Mouse (Mus musculus) midbrain, embryonic 16.5 days (tissue): ENCODE data around the gene Gm17949. TPM values are rescaled to one million over a fixed set of nuclear protein-coding genes. Genes with fewer than 3 reads are reported as not detected.
A peak's percentile ranks its signal among the peaks of the same experiment; 100 is the strongest.

Source experiments
- ATAC-seq: fragments of 200-750 bp; cut with Nextera tagmentation; 2 replicates; pipeline ENCODE4 v1.8.0; 2017; ENCODE audit warnings: moderate TSS enrichment
- H3K27ac ChIP-seq: fragments of 300-500 bp; sonication (generic); 2 replicates; pipeline ENCODE4 v1.5.1; 2014; ENCODE audit warnings: mild to moderate bottlenecking, low read length, mixed read lengths
- H3K27me3 ChIP-seq: fragments of 300-500 bp; sonication (generic); 2 replicates; pipeline ENCODE4 v1.6.1; 2014; ENCODE audit warnings: low read depth, low read length, mixed read lengths; ENCODE audit not compliant: control insufficient read depth, insufficient read depth
- H3K36me3 ChIP-seq: fragments of 300-500 bp; sonication (generic); 2 replicates; pipeline ENCODE4 v1.6.1; 2014; ENCODE audit warnings: mild to moderate bottlenecking, low read length, moderate library complexity, mixed read lengths; ENCODE audit not compliant: control insufficient read depth, insufficient read depth
- H3K4me1 ChIP-seq: fragments of 300-500 bp; sonication (generic); 2 replicates; pipeline ENCODE4 v1.6.1; 2014; ENCODE audit warnings: mild to moderate bottlenecking, low read length, mixed read lengths; ENCODE audit not compliant: control insufficient read depth, insufficient read depth
- H3K4me2 ChIP-seq: fragments of 300-500 bp; sonication (generic); 2 replicates; pipeline ENCODE4 v1.6.1; 2014; ENCODE audit warnings: mild to moderate bottlenecking, low read length, mixed read lengths
- H3K4me3 ChIP-seq: fragments of 300-500 bp; sonication (generic); 2 replicates; pipeline ENCODE4 v1.5.1; 2014; ENCODE audit warnings: low read depth, mild to moderate bottlenecking, low read length, moderate library complexity, mixed read lengths
- H3K9ac ChIP-seq: fragments of 300-500 bp; sonication (generic); 2 replicates; pipeline ENCODE4 v1.6.1; 2014; ENCODE audit warnings: low read depth, low read length, mixed read lengths
- H3K9me3 ChIP-seq: fragments of 300-500 bp; sonication (generic); replicated peaks from 2 replicates; pipeline ENCODE4 v1.6.1; 2014; ENCODE audit warnings: mild to moderate bottlenecking, low read length, mixed read lengths; ENCODE audit not compliant: control insufficient read depth, poor library complexity, severe bottlenecking
- WGBS: fragments of 180-500 bp; shearing (Covaris S2); extraction: QIAGEN DNeasy Blood & Tissue Kit; methylation state at CpG from one replicate; pipeline ENCODE4 v1.1.7; 2014; 5-methylcytosine and 5-hydroxymethylcytosine counted together
- polyA plus RNA-seq: library from polyadenylated mRNA; unstranded; fragments of >200 nt; fragmentation: Nextera tagmentation; extraction: Ambion mirVana; gene quantifications from 2 replicates; pipeline ENCODE4 v1.2.1, GENCODE M21; 2015

Gm17949 gene
- polyA plus RNA-seq, 1 experiment from 2014 or later, result 0.41 TPM

DNA sequence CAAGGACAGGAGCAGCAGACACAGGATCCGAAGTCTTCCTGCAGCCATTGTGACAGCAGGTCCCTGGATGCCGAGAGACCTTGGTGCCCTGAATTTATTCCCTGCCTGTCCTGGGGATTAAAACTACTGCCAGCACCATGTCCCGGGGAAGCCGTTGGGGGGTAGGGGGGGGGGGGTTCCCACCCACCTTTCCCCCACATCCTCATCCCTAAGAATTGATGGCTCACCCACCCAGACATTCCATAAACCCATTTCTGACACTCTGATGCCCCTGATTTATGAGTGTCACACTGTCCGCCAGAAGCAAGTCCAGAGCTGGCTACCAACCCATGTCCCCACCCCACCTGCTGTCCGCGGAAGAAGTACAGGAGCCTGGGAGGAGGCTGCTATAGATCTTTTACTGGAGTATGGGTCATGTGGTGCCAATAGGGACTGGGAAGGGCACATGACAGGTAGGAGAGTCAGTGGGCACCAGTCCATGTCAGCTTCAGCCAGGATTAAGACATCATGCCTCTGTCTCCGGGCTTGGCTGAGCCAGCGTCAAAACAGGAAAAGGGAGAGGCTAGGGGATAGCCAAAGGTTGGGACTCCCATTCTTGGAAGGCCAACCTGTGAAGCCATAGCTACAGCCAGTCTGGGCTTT, 11.2 kb upstream of the Gm17949 start, which contains the start of gene Pspn:
TSS of gene Pspn (minus strand) at position 51 of the 642 bp plus-strand sequence.
- H3K4me2 ChIP-seq, result no peak within 1 kb of the TSS
- H3K9ac ChIP-seq, result no peak within 1 kb of the TSS
- H3K36me3 ChIP-seq, result peaks cover 25% of the 10 kb centered on the region
- ATAC-seq, result no peak
- H3K4me1 ChIP-seq, result peaks cover 7% of the 10 kb centered on the region
- no peak within 1 kb of the TSS for H3K4me3 ChIP-seq
- H3K9me3 ChIP-seq, result no peaks in the 10 kb centered on the region
- no peaks in the 10 kb centered on the region for H3K27me3 ChIP-seq
- 89% methylated on average over 9 of the region's 9 CpGs for WGBS
- H3K27ac ChIP-seq, result no peak within 1 kb of the TSS

DNA sequence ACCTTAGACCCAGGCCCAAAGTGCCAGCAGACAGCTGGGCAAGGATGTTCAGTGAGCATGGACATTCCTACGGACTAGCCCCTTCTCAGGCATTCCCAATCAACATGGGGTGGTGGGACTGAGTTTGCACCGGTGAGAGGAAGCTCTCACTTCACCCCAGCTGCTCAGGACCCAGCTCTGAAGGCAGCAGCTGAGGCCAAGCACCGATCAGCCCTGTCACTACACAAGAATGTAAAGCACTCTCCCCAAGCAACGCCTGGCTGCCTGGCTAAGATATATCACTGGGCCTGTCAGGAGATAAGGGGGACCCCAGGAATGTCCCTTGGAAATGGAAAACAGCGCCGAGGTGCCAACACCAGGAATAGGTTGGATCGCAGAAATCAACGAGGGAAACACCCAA, 10.0 kb upstream of the Gm17949 start:
- WGBS, result 80% methylated on average over 8 of the region's 8 CpGs
- no peak overlapping the region for H3K4me3 ChIP-seq
- H3K9me3 ChIP-seq, result no peaks in the 10 kb centered on the region
- no peak for ATAC-seq
- no peak overlapping the region for H3K27ac ChIP-seq
- peaks cover 7% of the 10 kb centered on the region for H3K4me1 ChIP-seq
- no peaks in the 10 kb centered on the region for H3K27me3 ChIP-seq
- H3K4me2 ChIP-seq, result no peak overlapping the region
- H3K9ac ChIP-seq, result no peak overlapping the region
- peaks cover 24% of the 10 kb centered on the region for H3K36me3 ChIP-seq

DNA sequence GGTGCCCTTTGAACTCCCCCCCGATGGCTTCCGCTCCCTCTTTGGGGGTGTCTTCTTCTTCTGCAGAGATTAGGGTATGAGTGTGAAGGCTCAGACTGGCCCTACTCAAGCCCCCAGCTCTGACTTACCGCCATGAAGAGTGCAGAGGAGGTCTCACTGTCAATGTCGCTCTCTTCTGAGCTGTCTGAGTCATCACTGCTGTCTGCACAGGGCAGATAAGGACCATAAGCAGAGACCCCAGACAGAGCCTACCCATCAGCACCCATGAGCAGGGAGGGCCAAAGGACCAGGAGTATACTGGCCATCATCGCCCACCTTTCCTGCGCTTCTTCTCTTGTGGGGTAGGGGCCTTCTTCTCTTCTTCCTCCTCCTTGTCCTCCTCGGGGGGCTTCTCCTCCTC, 7.3 kb upstream of the Gm17949 start:
- Histone ChIP-seq H3K4me2 (no peak overlapping the region), H3K9ac (no peak overlapping the region), H3K36me3 (peaks cover 33% of the 10 kb centered on the region), H3K27me3 (no peaks in the 10 kb centered on the region), H3K9me3 (no peaks in the 10 kb centered on the region), H3K4me1 (no peaks in the 10 kb centered on the region), H3K4me3 (no peak overlapping the region), H3K27ac (no peak overlapping the region)
- 98% methylated on average over 7 of the region's 7 CpGs for WGBS
- no peak for ATAC-seq

DNA sequence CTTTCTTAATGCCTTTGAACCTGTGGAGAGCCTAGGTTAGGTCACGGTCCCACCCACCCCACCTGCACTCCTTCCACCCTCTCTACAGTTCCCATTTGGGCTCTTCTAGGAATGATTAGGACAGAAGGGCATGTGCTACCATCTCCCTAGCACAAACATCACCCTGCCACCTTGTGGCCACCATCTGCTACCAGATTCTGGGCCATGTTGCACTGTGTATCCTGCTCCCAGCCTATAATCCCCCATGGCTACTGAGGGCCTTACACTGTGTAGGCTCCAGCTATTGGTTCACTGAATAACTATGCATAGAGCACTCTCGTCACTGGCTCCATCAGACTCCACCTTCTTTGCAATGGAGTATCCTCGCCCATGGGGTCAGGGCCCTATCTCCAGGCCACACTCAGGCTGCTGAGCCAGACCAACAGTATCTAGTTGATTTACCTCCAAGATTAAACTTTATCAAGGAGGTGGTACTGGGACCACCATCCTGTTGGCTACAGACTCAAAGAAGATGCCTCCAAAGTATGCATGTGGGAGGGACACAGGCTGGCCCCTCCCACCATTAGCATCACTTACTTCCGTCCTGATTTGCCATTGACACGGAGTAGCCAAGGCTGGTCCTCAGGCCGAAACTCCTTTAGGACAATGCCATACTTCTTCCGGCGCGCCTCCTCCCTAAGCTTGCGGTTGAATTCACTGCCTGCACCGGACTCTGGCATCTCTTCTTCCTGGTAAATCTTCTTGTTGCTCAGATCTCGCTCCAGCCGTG, 3.9 kb upstream of the Gm17949 start:
- WGBS, result 94% methylated on average over 13 of the region's 13 CpGs
- Histone ChIP-seq H3K4me1 (peaks cover 14% of the 10 kb centered on the region), H3K4me2 (no peak overlapping the region), H3K9me3 (no peaks in the 10 kb centered on the region), H3K9ac (no peak overlapping the region), H3K27ac (no peak overlapping the region), H3K36me3 (peaks cover 33% of the 10 kb centered on the region), H3K27me3 (no peaks in the 10 kb centered on the region), H3K4me3 (no peak overlapping the region)
- ATAC-seq, result no peak

DNA sequence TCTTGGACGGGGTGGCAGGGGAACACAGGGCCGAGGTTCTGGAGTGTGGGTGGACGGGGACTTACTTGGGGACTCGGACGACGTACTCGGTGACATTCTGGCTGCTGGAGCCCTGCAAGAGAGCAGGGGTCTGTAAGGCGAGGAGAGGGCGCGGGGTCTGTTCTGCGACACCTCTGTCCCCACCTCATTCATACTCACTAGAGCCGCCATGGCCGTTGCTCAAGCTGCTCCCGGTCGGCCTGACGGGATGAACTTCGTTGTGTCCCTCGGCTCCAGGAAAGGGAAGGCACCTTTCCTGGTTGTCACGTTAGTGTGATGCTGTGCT, 396 bp upstream of the Gm17949 start:
- H3K27me3 ChIP-seq, result no peaks in the 10 kb centered on the region
- H3K4me3 ChIP-seq, result peak overlapping the region; percentile 76
- H3K4me2 ChIP-seq, result peak overlapping the region; percentile 91
- peak overlapping the region; percentile 80 for H3K9ac ChIP-seq
- H3K9me3 ChIP-seq, result no peaks in the 10 kb centered on the region
- peaks cover 16% of the 10 kb centered on the region for H3K4me1 ChIP-seq
- ATAC-seq, result peak; percentile 59
- H3K27ac ChIP-seq, result peak overlapping the region; percentile 83
- peaks cover 12% of the 10 kb centered on the region for H3K36me3 ChIP-seq
- under 1% methylated on average over 19 of the region's 19 CpGs for WGBS

DNA sequence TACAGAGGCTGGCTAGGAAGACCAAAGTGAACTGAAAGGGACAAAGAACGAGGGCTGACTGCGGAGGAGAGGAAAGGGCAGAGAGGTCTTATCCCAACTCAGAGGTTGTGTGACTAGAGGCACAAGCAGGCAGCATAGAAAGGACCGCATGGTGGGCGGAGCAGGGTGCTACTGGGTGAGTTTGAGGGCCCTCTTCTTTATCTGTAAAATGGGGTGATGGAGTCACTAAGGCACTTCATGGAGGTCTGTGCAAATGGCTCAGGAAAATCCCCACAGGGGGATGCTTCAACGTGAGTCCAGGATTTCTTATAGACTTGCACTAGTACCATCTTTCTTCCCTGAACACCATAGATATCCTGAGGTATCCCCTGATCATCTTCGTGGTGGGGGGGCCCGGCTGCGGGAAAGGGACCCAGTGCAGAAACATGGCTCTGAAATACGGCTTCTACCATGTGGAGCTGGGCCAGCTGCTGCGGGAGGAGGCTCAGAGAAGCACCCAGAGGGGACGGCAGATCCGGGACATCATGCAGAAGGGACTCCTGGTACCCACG, 1.1 kb downstream of the Gm17949 start:
- no peaks in the 10 kb centered on the region for H3K9me3 ChIP-seq
- H3K9ac ChIP-seq, result 0 out of 2 replicates have a peak overlapping the region, but pooled peaks have one; percentile 89
- H3K4me3 ChIP-seq, result peak overlapping the region; percentile 76
- peak; percentile 2; the same call in 1 of the 2 replicates for ATAC-seq
- H3K27ac ChIP-seq, result peak overlapping the region; percentile 99
- peaks cover 3% of the 10 kb centered on the region for H3K36me3 ChIP-seq
- H3K4me1 ChIP-seq, result peaks cover 16% of the 10 kb centered on the region
- 69% methylated on average over 13 of the region's 13 CpGs for WGBS
- no peaks in the 10 kb centered on the region for H3K27me3 ChIP-seq
- H3K4me2 ChIP-seq, result peak overlapping the region; percentile 72

DNA sequence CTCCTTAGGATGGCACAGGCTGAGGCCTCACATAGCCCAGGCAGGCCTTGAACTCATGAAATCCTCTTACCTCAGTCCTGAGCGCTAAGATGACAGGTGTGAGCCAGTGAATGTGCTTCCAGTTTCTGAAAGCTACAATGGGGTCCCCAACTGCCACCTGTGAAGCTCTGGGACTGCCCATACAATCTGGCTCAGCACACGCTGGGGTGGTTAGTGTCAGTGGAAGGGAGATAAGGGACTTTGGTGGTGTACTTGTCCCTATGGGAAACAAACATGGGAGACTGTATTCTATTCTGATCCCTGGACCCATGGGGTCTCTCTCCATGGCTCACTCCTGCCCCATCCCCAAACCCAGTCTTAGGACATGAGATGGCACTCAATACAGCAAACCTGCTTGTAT, 8.4 kb downstream of the Gm17949 start:
- no peaks in the 10 kb centered on the region for H3K4me1 ChIP-seq
- H3K9ac ChIP-seq, result no peak overlapping the region
- peaks cover 32% of the 10 kb centered on the region for H3K36me3 ChIP-seq
- no peaks in the 10 kb centered on the region for H3K9me3 ChIP-seq
- ATAC-seq, result no peak
- no peak overlapping the region for H3K4me3 ChIP-seq
- H3K27ac ChIP-seq, result no peak overlapping the region
- WGBS, result 75% methylated on average over 2 of the region's 2 CpGs
- H3K4me2 ChIP-seq, result no peak overlapping the region
- no peaks in the 10 kb centered on the region for H3K27me3 ChIP-seq

DNA sequence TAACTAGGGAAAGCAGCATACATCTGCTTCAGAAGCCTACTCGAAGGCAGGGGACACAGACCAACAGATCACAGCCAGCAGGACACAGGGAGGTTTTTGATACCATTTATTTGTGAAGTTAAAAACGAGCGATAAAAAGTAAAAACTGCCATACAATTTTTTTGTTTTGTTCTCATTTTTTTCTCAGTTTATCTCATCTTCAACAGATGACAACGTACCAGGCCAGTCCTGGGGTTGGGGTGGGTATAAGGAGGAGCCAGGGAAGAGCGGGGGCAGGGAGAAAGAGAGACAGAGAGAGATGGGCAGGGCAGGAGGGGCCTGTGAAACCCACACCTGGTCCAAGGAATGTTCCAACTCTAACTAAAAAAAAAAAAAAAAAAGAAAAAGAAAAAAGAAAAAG, 9.7 kb downstream of the Gm17949 start:
- Histone ChIP-seq H3K36me3 (peaks cover 41% of the 10 kb centered on the region), H3K4me1 (no peaks in the 10 kb centered on the region), H3K27ac (no peak overlapping the region), H3K4me2 (no peak overlapping the region), H3K27me3 (no peaks in the 10 kb centered on the region), H3K4me3 (no peak overlapping the region), H3K9ac (no peak overlapping the region), H3K9me3 (no peaks in the 10 kb centered on the region)
- WGBS, result 95% methylated on average over 5 of the region's 5 CpGs
- ATAC-seq, result no peak

DNA sequence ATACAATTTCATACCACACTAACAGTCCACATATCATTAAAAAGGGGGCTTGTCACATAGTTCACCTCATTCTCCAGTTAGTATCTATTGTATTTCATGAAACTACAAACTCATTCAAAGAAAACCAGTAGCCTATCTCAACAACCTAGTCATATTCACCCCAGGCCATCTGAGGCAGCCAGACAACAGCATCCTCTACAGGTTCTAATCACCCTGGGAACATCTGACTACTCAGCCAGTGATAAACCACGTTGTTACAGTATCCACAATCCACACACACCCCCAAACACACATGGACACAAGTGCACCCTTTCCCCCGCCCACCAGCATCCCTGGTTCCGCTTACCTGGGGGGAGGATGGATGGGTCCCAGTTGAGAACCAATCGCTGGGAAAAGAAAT, 16.2 kb downstream of the Gm17949 start:
- WGBS, result 90% methylated on average over 4 of the region's 4 CpGs
- Histone ChIP-seq H3K27me3 (no peaks in the 10 kb centered on the region), H3K27ac (no peak overlapping the region), H3K4me2 (no peak overlapping the region), H3K4me3 (no peak overlapping the region), H3K36me3 (peaks cover 38% of the 10 kb centered on the region), H3K9me3 (no peaks in the 10 kb centered on the region), H3K9ac (no peak overlapping the region), H3K4me1 (peaks cover 14% of the 10 kb centered on the region)
- ATAC-seq, result no peak
